Mouse (Mus musculus) MEL (cell line): ENCODE measurements at regions not wholly inside any gene's neighbourhood (a gene's known extent, or its start where the extent isn't known, plus 50 kb on each side); places are given as distances from the start of the nearest gene placed in this dataset.

ENCODE experiments used
- CTCF ChIP-seq, 3 experiments: IDR thresholded peaks in 2 of 3; conservative IDR thresholded peaks in 1 of 3; 2 replicates each; pipeline ENCODE4 v1.5.1; 2011 to 2012; ENCODE audit warnings: low read length in 3 of 3, low read depth in 2 of 3, mild to moderate bottlenecking in 2 of 3, improper control_type of control experiment in 1 of 3, inconsistent platforms in 1 of 3, mixed read lengths in 1 of 3, moderate library complexity in 1 of 3; ENCODE audit not compliant: control insufficient read depth in 1 of 3, insufficient read depth in 1 of 3, poor library complexity in 1 of 3, severe bottlenecking in 1 of 3
- EP300 ChIP-seq, 2 experiments: IDR thresholded peaks; 2 replicates each; pipeline ENCODE4 v1.6.1; 2011; ENCODE audit warnings: improper control_type of control experiment in 2 of 2, low read length in 2 of 2, low read depth in 1 of 2, mild to moderate bottlenecking in 1 of 2
- HCFC1 ChIP-seq: IDR thresholded peaks from 2 replicates; pipeline ENCODE4 v1.6.1; 2012; ENCODE audit warnings: low read depth, mild to moderate bottlenecking, inconsistent platforms, low read length, improper control_type of control experiment, moderate library complexity
- MAX ChIP-seq: IDR thresholded peaks from 2 replicates; pipeline ENCODE4 v1.6.1; 2011; ENCODE audit warnings: low read length, improper control_type of control experiment
- MYB ChIP-seq: IDR thresholded peaks from 2 replicates; pipeline ENCODE4 v1.6.1; 2011; ENCODE audit warnings: mild to moderate bottlenecking, low read depth, low read length, improper control_type of control experiment
- MYC ChIP-seq: IDR thresholded peaks from 2 replicates; pipeline ENCODE4 v1.6.1; 2011; ENCODE audit warnings: low read depth, mild to moderate bottlenecking, low read length, improper control_type of control experiment, moderate library complexity
- NRF1 ChIP-seq: IDR thresholded peaks from 2 replicates; pipeline ENCODE4 v1.6.1; 2014; ENCODE audit warnings: low read depth, mild to moderate bottlenecking, inconsistent platforms, low read length, improper control_type of control experiment, moderate library complexity; ENCODE audit not compliant: poor library complexity, insufficient read depth, severe bottlenecking
- POLR2A ChIP-seq, 2 experiments: IDR thresholded peaks; 2 replicates each; pipeline ENCODE4 v1.6.1; 2011 to 2012; ENCODE audit warnings: low read length in 2 of 2, mild to moderate bottlenecking in 2 of 2, control low read depth in 1 of 2, improper control_type of control experiment in 1 of 2, low read depth in 1 of 2, moderate library complexity in 1 of 2; ENCODE audit not compliant: control insufficient read depth in 1 of 2, insufficient read depth in 1 of 2, poor library complexity in 1 of 2
- TCF12 ChIP-seq: IDR thresholded peaks from 2 replicates; pipeline ENCODE4 v1.6.1; 2014; ENCODE audit warnings: low read depth, mild to moderate bottlenecking, inconsistent platforms, low read length, improper control_type of control experiment, moderate library complexity

DNA sequence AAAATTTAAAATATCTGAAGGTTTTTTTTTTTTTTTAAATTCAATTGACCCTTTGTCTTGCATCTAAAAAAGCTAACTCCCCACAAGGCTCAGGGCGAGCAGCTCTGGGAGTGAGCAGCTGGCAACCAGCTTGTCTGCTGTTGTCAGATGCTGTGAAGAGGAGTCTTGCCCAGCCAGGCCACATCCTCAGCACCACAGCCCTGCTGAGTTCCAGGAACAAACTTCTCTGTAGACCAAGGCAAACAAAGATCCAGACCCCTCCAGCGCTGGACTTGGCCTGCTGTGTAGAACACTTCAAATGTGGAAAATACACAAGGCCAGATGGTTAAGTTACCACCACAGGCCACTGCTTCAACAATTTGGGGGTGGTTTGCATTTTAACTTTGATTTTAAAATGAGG, 192.7 kb downstream of the Thbs2 start:
- TF ChIP-seq HCFC1 (no peak), MYB (no peak), POLR2A (IDR thresholded peaks at IDR 0.05; ENCODE audit: control insufficient read depth in 1 of 2, insufficient read depth in 1 of 2, low read depth in 1 of 2, low read length in 2 of 2, poor library complexity in 1 of 2) (no peak), CTCF (IDR thresholded peaks at IDR 0.05 in 2 of 3, conservative IDR thresholded peaks at IDR 0.05 in 1 of 3; ENCODE audit: control insufficient read depth in 1 of 3, insufficient read depth in 1 of 3, low read depth in 2 of 3, low read length in 3 of 3, poor library complexity in 1 of 3, severe bottlenecking in 1 of 3) (no peak), MAX (no peak), TCF12 (no peak), MYC (no peak), NRF1 (no peak), EP300 (IDR thresholded peaks at IDR 0.05; ENCODE audit: low read depth in 1 of 2, low read length in 2 of 2) (no peak)
